Mouse (Mus musculus): ENCODE data around the gene Gtf2a2. TPM values are rescaled to one million over a fixed set of nuclear protein-coding genes. Genes with fewer than 3 reads are reported as not detected.

The Gtf2a2 gene
- polyA plus RNA-seq (2016; fragmentation: Nextera tagmentation; extraction: Ambion mirVana), result 148 TPM in 2 replicates

DNA sequence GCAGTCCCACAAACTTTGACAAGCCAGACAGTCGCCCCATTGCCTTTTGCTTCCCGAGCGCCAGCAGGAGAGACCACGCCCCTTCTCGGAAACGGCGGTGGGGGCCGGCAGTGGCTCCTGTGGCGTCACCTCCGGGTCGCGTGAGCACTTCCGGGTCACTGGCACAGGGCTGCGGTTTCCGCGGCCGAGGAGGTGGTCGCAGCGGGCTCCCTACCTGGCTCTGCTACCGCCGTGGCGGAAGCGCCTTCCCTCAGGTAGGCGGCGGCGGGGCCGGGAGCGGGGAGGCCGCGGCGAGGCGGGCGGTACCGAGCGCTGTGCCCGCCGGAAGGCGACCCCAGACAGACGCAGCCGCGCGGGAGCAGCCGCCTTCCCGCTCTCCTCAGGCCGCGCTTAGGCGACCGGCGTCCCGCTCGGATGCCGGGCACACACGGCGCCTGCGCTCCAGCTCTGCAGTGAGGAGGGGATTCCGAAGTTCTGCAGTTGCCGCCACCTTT, at the start of gene Gtf2a2:
TSS of gene Gtf2a2 (plus strand) at position 143 of the 494 bp plus-strand sequence.
- H3K36me3 ChIP-seq, result peaks cover 30% of the 10 kb centered on the region
- peak within 1 kb of the TSS; percentile 93 for H3K9ac ChIP-seq
- H3K27ac ChIP-seq (ENCODE audit: poor library complexity, severe bottlenecking), result peak within 1 kb of the TSS; percentile 90
- peak; percentile 97 for ATAC-seq (ENCODE audit: insufficient number of reproducible peaks, low FRiP score)
- 1% methylated on average over 57 of the region's 57 CpGs for WGBS
- H3K27me3 ChIP-seq (replicated peaks), result no peaks in the 10 kb centered on the region
- H3K4me1 ChIP-seq (replicated peaks), result peaks cover 17% of the 10 kb centered on the region
- peak within 1 kb of the TSS; percentile 80 for H3K4me2 ChIP-seq
- H3K4me3 ChIP-seq, result peak within 1 kb of the TSS; percentile 91
- H3K9me3 ChIP-seq (replicated peaks), result no peaks in the 10 kb centered on the region

DNA sequence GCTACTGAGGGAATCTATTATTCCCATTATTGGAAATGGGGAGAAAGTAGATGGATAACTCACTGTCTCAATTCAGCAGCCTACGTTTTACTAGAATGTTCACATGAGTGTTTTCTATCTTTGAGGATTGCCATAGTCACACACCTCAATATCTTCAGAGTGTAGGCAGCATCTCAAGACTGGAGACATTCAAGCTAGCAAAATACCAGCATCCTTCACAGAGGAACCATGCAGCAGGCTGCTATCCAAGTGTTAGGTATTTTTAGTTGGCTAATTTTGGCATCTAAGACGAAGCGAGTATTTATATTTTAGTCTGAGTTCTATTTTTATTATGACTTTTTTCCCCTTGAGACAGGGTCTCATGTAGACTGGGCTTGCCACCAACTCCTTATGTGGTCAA, 48.0 kb upstream of the Gtf2a2 start:
- H3K27me3 ChIP-seq (replicated peaks), result no peaks in the 10 kb centered on the region
- H3K4me1 ChIP-seq (replicated peaks), result 0 out of 2 replicates have a peak, but pooled peaks cover 4% of the 10 kb centered on the region
- WGBS, result 50% methylated on average over 3 of the region's 3 CpGs
- H3K36me3 ChIP-seq, result no peaks in the 10 kb centered on the region
- H3K4me3 ChIP-seq, result no peak overlapping the region
- no peak overlapping the region for H3K27ac ChIP-seq (ENCODE audit: poor library complexity, severe bottlenecking)
- no peak overlapping the region for H3K9ac ChIP-seq
- peaks cover 12% of the 10 kb centered on the region for H3K9me3 ChIP-seq (replicated peaks)
- ATAC-seq (ENCODE audit: insufficient number of reproducible peaks, low FRiP score), result no peak
- no peak overlapping the region for H3K4me2 ChIP-seq

DNA sequence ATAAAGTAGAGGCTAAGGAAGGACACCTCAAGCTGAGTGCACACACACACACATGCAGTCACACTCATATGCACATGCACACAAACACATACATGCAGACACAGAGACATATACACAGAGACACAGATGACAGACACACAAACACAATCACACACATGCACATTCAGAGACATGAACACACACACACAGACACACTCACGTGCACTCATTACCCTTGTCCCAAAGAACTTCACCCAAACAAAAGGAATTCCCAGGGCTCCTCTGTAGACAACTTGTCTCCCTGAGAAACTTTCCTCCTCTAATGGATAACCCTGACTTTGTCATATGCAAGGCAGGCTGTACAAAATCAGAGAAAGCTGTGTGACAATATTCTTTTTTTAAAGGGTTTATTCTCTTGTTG, 26.8 kb upstream of the Gtf2a2 start:
- no peak for ATAC-seq (ENCODE audit: insufficient number of reproducible peaks, low FRiP score)
- no peak overlapping the region for H3K4me3 ChIP-seq
- no peak overlapping the region for H3K27ac ChIP-seq (ENCODE audit: poor library complexity, severe bottlenecking)
- H3K9me3 ChIP-seq (replicated peaks), result no peaks in the 10 kb centered on the region
- H3K4me1 ChIP-seq (replicated peaks), result peaks cover 6% of the 10 kb centered on the region
- WGBS, result 76% methylated on average over 1 of the region's 1 CpGs
- H3K9ac ChIP-seq, result no peak overlapping the region
- no peak overlapping the region for H3K4me2 ChIP-seq
- H3K27me3 ChIP-seq (replicated peaks), result no peaks in the 10 kb centered on the region
- H3K36me3 ChIP-seq, result no peaks in the 10 kb centered on the region

DNA sequence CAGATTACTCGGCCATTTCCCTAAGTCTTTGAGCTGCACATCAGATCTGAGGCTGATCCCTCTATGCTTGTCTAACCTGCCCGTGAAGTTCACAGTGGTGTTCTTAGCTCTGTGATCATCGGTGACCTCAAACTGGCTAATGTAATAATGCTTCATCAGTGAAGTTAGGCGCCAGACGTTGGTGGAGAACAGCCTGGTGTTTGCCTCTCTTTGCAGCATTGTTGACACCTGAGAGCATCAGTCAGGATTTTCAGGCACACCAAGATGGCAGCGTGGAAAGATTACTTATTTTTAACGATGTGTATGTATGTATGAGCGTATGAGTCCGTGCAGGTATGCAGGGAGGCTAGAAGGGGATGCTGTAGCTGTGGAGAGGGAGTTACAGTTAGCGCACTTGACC, 26.3 kb upstream of the Gtf2a2 start:
- H3K36me3 ChIP-seq, result no peaks in the 10 kb centered on the region
- no peak for ATAC-seq (ENCODE audit: insufficient number of reproducible peaks, low FRiP score)
- no peaks in the 10 kb centered on the region for H3K27me3 ChIP-seq (replicated peaks)
- H3K9me3 ChIP-seq (replicated peaks), result no peaks in the 10 kb centered on the region
- H3K4me2 ChIP-seq, result no peak overlapping the region
- peaks cover 11% of the 10 kb centered on the region for H3K4me1 ChIP-seq (replicated peaks)
- H3K4me3 ChIP-seq, result no peak overlapping the region
- H3K9ac ChIP-seq, result no peak overlapping the region
- H3K27ac ChIP-seq (ENCODE audit: poor library complexity, severe bottlenecking), result no peak overlapping the region
- 82% methylated on average over 10 of the region's 10 CpGs for WGBS

DNA sequence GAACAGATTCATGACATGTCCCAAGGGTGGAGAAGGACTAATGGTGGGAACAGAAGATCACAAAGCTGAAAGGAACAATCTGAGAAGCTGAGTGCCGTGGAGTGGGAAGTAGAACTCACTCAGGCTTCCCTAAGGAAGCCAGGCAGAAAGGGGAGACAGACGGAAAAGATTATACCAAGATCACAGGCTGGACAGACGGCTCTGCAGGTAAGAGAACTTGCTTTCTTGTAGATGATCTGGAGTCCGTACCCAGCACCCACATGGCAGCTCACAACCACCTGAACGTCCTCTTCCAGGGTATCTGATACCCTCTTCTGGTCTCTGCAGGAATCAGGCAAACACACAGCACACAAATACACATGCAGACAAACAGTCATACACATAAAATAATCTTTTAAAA, 25.8 kb upstream of the Gtf2a2 start:
- no peak for ATAC-seq (ENCODE audit: insufficient number of reproducible peaks, low FRiP score)
- no peaks in the 10 kb centered on the region for H3K9me3 ChIP-seq (replicated peaks)
- WGBS, result 81% methylated on average over 5 of the region's 5 CpGs
- peaks cover 16% of the 10 kb centered on the region for H3K4me1 ChIP-seq (replicated peaks)
- no peak overlapping the region for H3K4me3 ChIP-seq
- no peaks in the 10 kb centered on the region for H3K36me3 ChIP-seq
- no peaks in the 10 kb centered on the region for H3K27me3 ChIP-seq (replicated peaks)
- no peak overlapping the region for H3K27ac ChIP-seq (ENCODE audit: poor library complexity, severe bottlenecking)
- no peak overlapping the region for H3K4me2 ChIP-seq
- H3K9ac ChIP-seq, result no peak overlapping the region

DNA sequence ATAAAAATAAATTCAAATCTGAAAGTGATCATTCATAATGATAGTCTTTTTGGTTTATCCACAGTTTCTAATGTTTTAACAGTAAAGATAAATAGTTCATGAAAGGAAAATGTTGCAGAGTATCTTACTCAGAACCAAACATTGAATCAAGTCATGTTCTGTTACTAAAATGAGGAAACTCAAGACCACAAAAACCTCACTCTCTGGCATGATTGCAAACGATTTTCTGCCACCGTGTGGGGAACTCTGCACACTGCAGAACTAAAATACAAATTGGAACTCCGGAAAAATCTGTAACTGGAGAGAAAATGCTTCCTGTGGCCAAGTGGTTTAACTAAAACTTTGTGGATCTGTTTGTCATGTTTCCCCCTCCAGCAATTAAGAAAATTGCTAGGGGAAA, 24.8 kb upstream of the Gtf2a2 start:
- no peaks in the 10 kb centered on the region for H3K27me3 ChIP-seq (replicated peaks)
- WGBS, result under 1% methylated on average over 3 of the region's 3 CpGs
- peaks cover 25% of the 10 kb centered on the region for H3K4me1 ChIP-seq (replicated peaks)
- no peak overlapping the region for H3K27ac ChIP-seq (ENCODE audit: poor library complexity, severe bottlenecking)
- H3K9me3 ChIP-seq (replicated peaks), result no peaks in the 10 kb centered on the region
- H3K4me2 ChIP-seq, result no peak overlapping the region
- H3K9ac ChIP-seq, result no peak overlapping the region
- H3K36me3 ChIP-seq, result peaks cover 7% of the 10 kb centered on the region; the same call in 1 of the 2 replicates
- H3K4me3 ChIP-seq, result no peak overlapping the region
- no peak for ATAC-seq (ENCODE audit: insufficient number of reproducible peaks, low FRiP score)

DNA sequence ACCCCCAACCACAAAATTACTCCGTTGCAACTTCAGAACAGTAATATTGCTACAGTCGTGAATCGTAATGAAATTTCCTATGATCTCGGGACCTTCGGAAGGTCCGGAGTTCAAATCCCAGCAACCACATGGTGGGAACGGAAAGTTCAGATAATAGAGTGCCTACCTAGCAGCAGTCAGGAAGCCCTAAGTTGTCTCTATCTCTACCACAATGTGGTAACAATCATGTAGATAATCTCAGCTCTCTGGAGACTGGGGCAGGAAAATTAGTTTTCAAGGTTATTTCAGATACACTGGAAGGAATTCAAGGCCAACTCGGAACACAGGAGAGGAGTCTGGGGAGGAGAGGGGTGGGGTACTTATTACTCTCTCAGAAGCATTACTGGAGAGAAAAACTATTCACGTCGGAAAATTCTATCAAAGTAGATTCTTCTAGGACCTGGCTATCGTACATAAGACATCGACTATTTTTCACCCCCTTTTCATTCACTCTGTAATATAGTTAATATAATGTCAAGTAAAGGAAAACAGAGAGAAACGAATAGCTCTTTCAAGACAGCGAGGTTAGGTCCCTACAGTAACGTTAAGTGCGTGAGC, 23.5 kb upstream of the Gtf2a2 start:
- Histone ChIP-seq H3K4me1 (replicated peaks) (peaks cover 34% of the 10 kb centered on the region), H3K9ac (peak overlapping the region; percentile 51; the same call in 1 of the 2 replicates), H3K9me3 (replicated peaks) (no peaks in the 10 kb centered on the region), H3K27ac (ENCODE audit: poor library complexity, severe bottlenecking) (peak overlapping the region; percentile 82), H3K27me3 (replicated peaks) (no peaks in the 10 kb centered on the region), H3K36me3 (peaks cover 10% of the 10 kb centered on the region; the same call in 1 of the 2 replicates), H3K4me2 (peak overlapping the region; percentile 80), H3K4me3 (peak overlapping the region; percentile 96)
- WGBS, result 26% methylated on average over 16 of the region's 16 CpGs
- ATAC-seq (ENCODE audit: insufficient number of reproducible peaks, low FRiP score), result peak; percentile 15; the same call in 1 of the 2 replicates

DNA sequence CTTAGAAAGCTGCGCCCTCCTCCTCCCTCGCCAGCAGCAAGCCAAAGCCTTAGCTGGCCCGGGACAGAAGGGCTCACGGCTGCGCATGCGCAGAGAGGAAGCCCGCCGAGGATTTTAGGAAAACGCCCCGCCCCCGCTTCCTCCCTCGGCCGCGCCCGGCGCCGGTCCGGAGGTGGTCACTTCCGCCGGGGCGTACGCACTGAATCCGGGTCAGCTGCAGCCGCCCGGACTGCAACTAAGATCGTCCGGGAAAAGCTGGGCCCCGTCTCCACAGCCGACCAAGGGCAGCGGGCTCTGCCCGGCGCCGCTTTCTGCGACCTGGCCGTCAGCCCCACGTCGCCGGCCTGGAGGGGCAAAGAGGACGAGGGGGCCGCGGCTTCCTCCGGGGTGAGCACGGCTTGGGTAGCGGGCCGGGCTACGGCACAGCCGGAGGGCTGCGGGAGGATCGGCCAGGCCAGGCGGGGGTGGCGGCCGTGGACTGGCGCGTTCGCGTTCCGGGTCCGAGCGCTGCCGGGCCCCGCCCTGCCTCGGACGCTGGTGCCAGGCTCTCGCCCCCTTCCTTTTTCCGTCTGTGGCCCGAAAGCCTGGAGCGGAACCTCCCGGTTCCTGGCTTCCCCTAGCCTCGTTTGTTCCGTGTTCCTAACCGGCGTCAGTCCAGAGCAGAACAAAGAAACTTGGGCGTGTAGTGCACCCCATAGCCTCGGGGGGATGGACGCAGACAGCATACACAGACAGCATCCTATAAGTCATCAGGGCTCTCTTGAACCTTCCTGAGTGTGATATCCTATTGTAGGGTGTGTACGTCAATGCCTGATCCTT, 22.8 kb upstream of the Gtf2a2 start, which contains the start of gene Bnip2:
TSS of gene Bnip2 (plus strand) at position 164 of the 819 bp plus-strand sequence.
- Histone ChIP-seq H3K9me3 (replicated peaks) (no peaks in the 10 kb centered on the region), H3K4me1 (replicated peaks) (peaks cover 39% of the 10 kb centered on the region), H3K9ac (peak within 1 kb of the TSS; percentile 98), H3K36me3 (peaks cover 10% of the 10 kb centered on the region; the same call in 1 of the 2 replicates), H3K4me2 (peak within 1 kb of the TSS; percentile 80), H3K27ac (ENCODE audit: poor library complexity, severe bottlenecking) (peak within 1 kb of the TSS; percentile 97), H3K27me3 (replicated peaks) (no peaks in the 10 kb centered on the region), H3K4me3 (peak within 1 kb of the TSS; percentile 96)
- ATAC-seq (ENCODE audit: insufficient number of reproducible peaks, low FRiP score), result peak; percentile 94
- WGBS, result under 1% methylated on average over 76 of the region's 76 CpGs

DNA sequence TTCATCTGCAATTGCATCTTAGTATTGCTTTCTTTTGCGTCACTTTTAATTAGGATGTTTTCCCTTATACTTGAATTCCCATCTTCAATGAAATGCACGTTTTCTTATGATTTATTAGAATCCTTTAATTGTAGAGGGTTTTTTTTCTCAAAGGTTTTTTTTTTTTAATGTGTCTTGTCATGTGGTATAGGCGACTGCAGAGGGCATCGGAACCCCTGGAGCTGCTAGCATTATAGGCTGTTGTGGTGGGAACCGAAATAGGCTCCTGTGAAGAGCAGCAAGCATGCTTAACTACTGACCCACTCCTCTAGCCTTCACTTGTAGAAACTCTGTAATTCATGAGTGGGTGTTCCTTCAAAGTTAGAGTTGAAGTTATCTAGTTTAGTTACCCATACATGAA, 22.0 kb upstream of the Gtf2a2 start:
- WGBS, result 12% methylated on average over 5 of the region's 5 CpGs
- H3K36me3 ChIP-seq, result peaks cover 17% of the 10 kb centered on the region
- no peak overlapping the region for H3K9ac ChIP-seq
- H3K9me3 ChIP-seq (replicated peaks), result no peaks in the 10 kb centered on the region
- ATAC-seq (ENCODE audit: insufficient number of reproducible peaks, low FRiP score), result no peak
- no peaks in the 10 kb centered on the region for H3K27me3 ChIP-seq (replicated peaks)
- H3K4me3 ChIP-seq, result peak overlapping the region; percentile 96
- peak overlapping the region; percentile 80 for H3K4me2 ChIP-seq
- H3K27ac ChIP-seq (ENCODE audit: poor library complexity, severe bottlenecking), result no peak overlapping the region
- H3K4me1 ChIP-seq (replicated peaks), result peaks cover 47% of the 10 kb centered on the region

DNA sequence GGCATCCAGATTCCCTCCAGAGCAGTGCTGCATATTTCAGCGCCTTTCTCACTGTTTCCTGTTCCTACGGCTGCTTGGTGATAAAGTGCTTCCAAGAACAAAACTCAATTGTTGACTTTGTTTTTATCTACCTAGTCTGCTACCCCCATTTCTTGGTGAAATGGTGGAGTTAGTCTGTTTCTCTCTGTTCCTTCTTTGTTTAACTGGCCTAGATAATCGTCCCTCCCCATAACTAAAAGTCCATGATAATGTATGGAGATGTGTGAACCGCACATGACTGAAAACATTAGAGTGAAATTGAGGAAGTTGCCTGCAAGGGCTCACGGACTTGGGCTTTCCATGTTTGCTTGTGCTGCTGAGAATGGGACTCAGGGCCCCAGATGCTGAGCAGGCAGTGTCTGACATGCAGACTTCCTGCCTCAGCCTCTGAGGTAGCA, 19.5 kb upstream of the Gtf2a2 start:
- H3K4me2 ChIP-seq, result peak overlapping the region; percentile 27
- ATAC-seq (ENCODE audit: insufficient number of reproducible peaks, low FRiP score), result 0 out of 2 replicates have a peak, but pooled peaks have one; percentile 49
- H3K9me3 ChIP-seq (replicated peaks), result no peaks in the 10 kb centered on the region
- peak overlapping the region; percentile 73 for H3K27ac ChIP-seq (ENCODE audit: poor library complexity, severe bottlenecking)
- H3K27me3 ChIP-seq (replicated peaks), result no peaks in the 10 kb centered on the region
- peaks cover 34% of the 10 kb centered on the region for H3K36me3 ChIP-seq
- 31% methylated on average over 5 of the region's 5 CpGs for WGBS
- H3K4me1 ChIP-seq (replicated peaks), result peaks cover 47% of the 10 kb centered on the region
- H3K9ac ChIP-seq, result no peak overlapping the region
- H3K4me3 ChIP-seq, result 0 out of 2 replicates have a peak overlapping the region, but pooled peaks have one; percentile 1

DNA sequence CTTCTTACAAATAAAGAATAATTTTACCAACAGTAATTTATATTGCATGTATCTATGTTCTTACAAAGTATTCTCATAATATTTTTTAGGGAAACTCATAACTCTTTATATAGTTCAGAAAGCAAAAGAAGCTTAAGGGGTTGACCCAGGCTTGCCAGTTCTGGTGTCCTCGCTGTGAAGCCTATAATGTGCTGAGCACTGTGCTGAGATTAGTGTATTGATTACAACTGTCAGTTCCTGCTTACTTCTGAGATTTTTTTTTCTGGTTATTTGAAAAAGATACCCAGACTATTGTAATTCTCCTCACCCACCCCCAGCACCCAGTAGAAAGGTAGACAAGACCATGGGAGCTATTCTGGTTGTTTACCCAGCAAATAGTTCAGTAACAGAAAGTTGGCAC, 18.9 kb upstream of the Gtf2a2 start:
- no peak for ATAC-seq (ENCODE audit: insufficient number of reproducible peaks, low FRiP score)
- H3K9ac ChIP-seq, result no peak overlapping the region
- whole genome bisulfite sequencing, result 52% methylated on average over 1 of the region's 1 CpGs
- no peaks in the 10 kb centered on the region for H3K9me3 ChIP-seq (replicated peaks)
- peak overlapping the region; percentile 27; the same call in 1 of the 2 replicates for H3K4me2 ChIP-seq
- H3K4me1 ChIP-seq (replicated peaks), result peaks cover 47% of the 10 kb centered on the region
- no peak overlapping the region for H3K4me3 ChIP-seq
- no peaks in the 10 kb centered on the region for H3K27me3 ChIP-seq (replicated peaks)
- peak overlapping the region; percentile 73 for H3K27ac ChIP-seq (ENCODE audit: poor library complexity, severe bottlenecking)
- peaks cover 35% of the 10 kb centered on the region for H3K36me3 ChIP-seq
